ENCODE assay signal across 37 mouse cellular contexts in genomic region chr5:5504456-5504855, GRCm38 (mm10). TPM values are rescaled to one million over a fixed set of nuclear protein-coding genes. Genes with fewer than 3 reads are reported as not detected.
DNase-seq lines count a peak whose midpoint lies in the region; ATAC-seq and TF ChIP-seq lines count a peak whose summit lies in the region.
"Had no signal": no experiment of that assay in that cellular context is flagged by ENCODE, and none has a peak within 500 bp of the region (broad histone marks: within the 10 kb centered on the region; RNA-seq: fewer than 3 reads in every experiment).

No protein-coding gene starts in this region.

- no peak for ATAC-seq in limb, embryonic 11.5 days (ENCODE audit: insufficient number of reproducible peaks, low FRiP score, low TSS enrichment, low read depth)
- ATAC-seq: activated CD4-positive, CD25-positive, alpha-beta regulatory T cell, adult 4 months; forebrain, embryonic 16.5 days; inflammation-experienced regulatory T-cells, adult 6 months had no signal

- H3ac ChIP-seq in myocyte (ENCODE audit: control insufficient read depth, insufficient read length) = no peak overlapping the region

- H3K27me3 ChIP-seq in limb, embryonic 11.5 days (ENCODE audit: control insufficient read depth, insufficient read depth, low read length) = no peaks in the 10 kb centered on the region
- H3K27me3 ChIP-seq in limb, embryonic 10.5 days (ENCODE audit: low read depth, poor library complexity, severe bottlenecking) = no peaks in the 10 kb centered on the region
- H3K27me3 ChIP-seq in E14TG2a.4 (ENCODE audit: insufficient read depth, low read length) = no peaks in the 10 kb centered on the region
- H3K27me3 ChIP-seq in ES-Bruce4 (ENCODE audit: control insufficient read depth, insufficient read depth, low read length, poor library complexity, severe bottlenecking) = no peaks in the 10 kb centered on the region
- no peaks in the 10 kb centered on the region for H3K27me3 ChIP-seq in myocyte (ENCODE audit: control insufficient read depth, insufficient read depth, insufficient read length)
- H3K27me3 ChIP-seq: heart, embryonic 12.5 days; kidney, embryonic 15.5 days; limb, embryonic 13.5 days; liver, embryonic 13.5 days; neural tube, embryonic 12.5 days; stomach, embryonic 15.5 days had no signal

- H3K27ac ChIP-seq in limb, embryonic 11.5 days (replicated peaks; ENCODE audit: low read depth, low read length) = no peak overlapping the region
- no peak overlapping the region for H3K27ac ChIP-seq in limb, embryonic 10.5 days
- H3K27ac ChIP-seq in ES-Bruce4 (ENCODE audit: insufficient read depth, low read length) = no peak overlapping the region
- H3K27ac ChIP-seq: heart, adult 2 months; kidney, embryonic 15.5 days; limb, embryonic 13.5 days; liver, embryonic 13.5 days; macrophage; neural tube, embryonic 12.5 days; stomach, embryonic 15.5 days had no signal

- no peaks in the 10 kb centered on the region for H3K4me1 ChIP-seq in limb, embryonic 11.5 days (ENCODE audit: control insufficient read depth, insufficient read depth, low read length)
- no peaks in the 10 kb centered on the region for H3K4me1 ChIP-seq in limb, embryonic 10.5 days
- H3K4me1 ChIP-seq in E14TG2a.4 (replicated peaks; ENCODE audit: low read depth, low read length) (peaks cover 44% of the 10 kb centered on the region), ES-Bruce4 (ENCODE audit: control insufficient read depth, insufficient read depth, low read length) (peaks cover 3% of the 10 kb centered on the region)
- H3K4me1 ChIP-seq: heart, embryonic 12.5 days; kidney, embryonic 15.5 days; limb, embryonic 13.5 days; liver, embryonic 13.5 days; stomach, embryonic 15.5 days had no signal

- WGBS in limb, embryonic 11.5 days = 92% methylated on average over 13 of the region's 13 CpGs
- 91% methylated on average over 13 of the region's 13 CpGs for WGBS in limb, embryonic 10.5 days

- peak; percentile 18 for DNase-seq in limb, embryonic 11.5 days (ENCODE audit: low spot score)
- no peak for DNase-seq in limb, embryonic 10.5 days (ENCODE audit: low spot score)
- no peak for DNase-seq in left cerebral cortex, postnatal 14 days (ENCODE audit: low spot score in 2 of 2)
- DNase-seq: adrenal gland, adult 2 months; adrenal gland, postnatal 36 days; B cell, adult 2 months; cerebellum, adult 18-20 months; heart, adult 2 months; kidney, adult 18-20 months; layer of hippocampus, adult 9-11 months; liver, embryonic 13.5 days; lung, adult 2 months; lung, postnatal 10 days; midbrain, embryonic 14.5 days; right cerebral cortex, postnatal 25 days had no signal

- peak; percentile 85 for TF ChIP-seq EP300 in ES-Bruce4 (IDR thresholded peaks at IDR 0.05; ENCODE audit: insufficient read depth, low read depth, low read length)

- no peaks in the 10 kb centered on the region for H3K36me3 ChIP-seq in limb, embryonic 11.5 days (ENCODE audit: control insufficient read depth, insufficient read depth, low read length)
- peaks cover 30% of the 10 kb centered on the region for H3K36me3 ChIP-seq in limb, embryonic 10.5 days
- H3K36me3 ChIP-seq in E14TG2a.4 (ENCODE audit: insufficient read depth, low read length) (peaks cover 25% of the 10 kb centered on the region), ES-Bruce4 (ENCODE audit: control insufficient read depth, insufficient read depth, low read length, poor library complexity, severe bottlenecking) (no peaks in the 10 kb centered on the region; the same call in 1 of the 2 replicates), myocyte (ENCODE audit: control insufficient read depth, insufficient read depth) (peaks cover 39% of the 10 kb centered on the region)
- H3K36me3 ChIP-seq: liver, embryonic 13.5 days; neural tube, embryonic 12.5 days had no signal

- TF ChIP-seq POLR2A in ES-Bruce4 (IDR thresholded peaks at IDR 0.05; ENCODE audit: insufficient read depth, low read length) (no peak), myocyte (IDR thresholded peaks at IDR 0.05; ENCODE audit: insufficient read length, low read depth) (no peak)

- H3K79me2 ChIP-seq in myocyte (ENCODE audit: control insufficient read depth, insufficient read depth) = peaks cover 22% of the 10 kb centered on the region

- H3K4me2 ChIP-seq in limb, embryonic 11.5 days (ENCODE audit: low read depth, severe bottlenecking) = no peak overlapping the region
- H3K4me2 ChIP-seq in myocyte (ENCODE audit: low read depth) = no peak overlapping the region
- H3K4me2 ChIP-seq: heart, embryonic 12.5 days; kidney, embryonic 15.5 days; limb, embryonic 13.5 days; liver, embryonic 13.5 days; neural tube, embryonic 12.5 days; stomach, embryonic 15.5 days had no signal

- H3K9ac ChIP-seq in limb, embryonic 11.5 days (ENCODE audit: low read length) = no peak overlapping the region
- H3K9ac ChIP-seq in ES-Bruce4 (ENCODE audit: low read depth, poor library complexity, severe bottlenecking) = no peak overlapping the region
- H3K9ac ChIP-seq: heart, embryonic 12.5 days; kidney, embryonic 15.5 days; limb, embryonic 13.5 days; liver, embryonic 13.5 days; neural tube, embryonic 12.5 days; stomach, embryonic 15.5 days had no signal

- H3K9me3 ChIP-seq in limb, embryonic 11.5 days (ENCODE audit: control insufficient read depth, low read length) = no peaks in the 10 kb centered on the region
- H3K9me3 ChIP-seq in limb, embryonic 10.5 days (replicated peaks) = no peaks in the 10 kb centered on the region
- H3K9me3 ChIP-seq in E14TG2a.4 (ENCODE audit: low read length) = no peaks in the 10 kb centered on the region
- no peaks in the 10 kb centered on the region for H3K9me3 ChIP-seq in ES-Bruce4 (replicated peaks; ENCODE audit: control insufficient read depth, insufficient read depth, low read length, poor library complexity, severe bottlenecking)
- H3K9me3 ChIP-seq: heart, embryonic 12.5 days; kidney, embryonic 15.5 days; limb, embryonic 13.5 days; liver, embryonic 13.5 days; neural tube, embryonic 12.5 days; stomach, embryonic 15.5 days had no signal

- no peak for TF ChIP-seq CTCF in E14TG2a.4 (conservative IDR thresholded peaks at IDR 0.05; ENCODE audit: low read length)
- no peak for TF ChIP-seq CTCF in ES-Bruce4 (IDR thresholded peaks at IDR 0.05; ENCODE audit: low read depth, low read length)

- intact Hi-C loops in left cerebral cortex, postnatal 14 days (cut with DNase I) = no loop called here

- H3K4me3 ChIP-seq in limb, embryonic 11.5 days (ENCODE audit: low read depth, low read length) = no peak overlapping the region
- no peak overlapping the region for H3K4me3 ChIP-seq in limb, embryonic 10.5 days
- H3K4me3 ChIP-seq in E14TG2a.4 (replicated peaks; ENCODE audit: low read length) (peak overlapping the region; percentile 56), ES-Bruce4 (ENCODE audit: low read depth, low read length) (no peak overlapping the region), myocyte (no peak overlapping the region)
- H3K4me3 ChIP-seq: erythroblast, embryonic 14.5 days; heart, adult 2 months; heart, embryonic 12.5 days; kidney, embryonic 15.5 days; limb, embryonic 13.5 days; liver, embryonic 13.5 days; neural tube, embryonic 12.5 days; stomach, embryonic 15.5 days had no signal

TF ChIP-seq in myocyte, 11 proteins besides CTCF, POLR2A, EP300 and RAD21:
- TF ChIP-seq POLR2AphosphoS2 (IDR thresholded peaks at IDR 0.05; ENCODE audit: insufficient read length, low read depth) (peak; percentile 49), REST (IDR thresholded peaks at IDR 0.05; ENCODE audit: insufficient read depth, insufficient read length) (no peak), TCF12 (IDR thresholded peaks at IDR 0.05; ENCODE audit: insufficient read depth, poor library complexity, severe bottlenecking) (no peak), USF1 (IDR thresholded peaks at IDR 0.05; ENCODE audit: low read depth) (no peak), MYOD1 (IDR thresholded peaks at IDR 0.05; ENCODE audit: control insufficient read depth in 1 of 3, insufficient read length in 2 of 3, low read depth in 2 of 3) (no peak), E2F4 (IDR thresholded peaks at IDR 0.05; ENCODE audit: insufficient read depth) (no peak), CEBPB (IDR thresholded peaks at IDR 0.05; ENCODE audit: insufficient read depth, poor library complexity, severe bottlenecking) (no peak), MAX (IDR thresholded peaks at IDR 0.05; ENCODE audit: low read depth) (no peak)

RNA-seq across cellular contexts. Expression of gene Cldn12, which starts 10.3 kb away (rescaled TPM):
- 22.0 and 25.0 TPM in 2 replicates for polyA plus RNA-seq in limb, embryonic 11.5 days (2014; fragmentation: Nextera tagmentation; extraction: Ambion mirVana)
- polyA plus RNA-seq in limb, embryonic 10.5 days (2016; fragmentation: Nextera tagmentation; extraction: Ambion mirVana) = 25.7 and 29.8 TPM in 2 replicates
- polyA plus RNA-seq in ES-Bruce4 (2011; ENCODE audit: insufficient read depth, insufficient read length, low read depth, missing spikeins) = 39.2 and 41.0 TPM in 2 replicates
- 15.0 TPM for polyA plus RNA-seq in myocyte (2012; fragmentation: generic; extraction: Trizol)
- total RNA-seq in left cerebral cortex, postnatal 14 days (2021) = 10 to 100 TPM; 54.0 to 56.7 TPM
- polyA plus RNA-seq: erythroblast, embryonic 14.5 days had no signal

RNA-seq across cellular contexts. Expression of gene 1700015F17Rik, which starts 25.5 kb away (rescaled TPM):
- not detected in 2 replicates for polyA plus RNA-seq in limb, embryonic 11.5 days (2014; fragmentation: Nextera tagmentation; extraction: Ambion mirVana)
- not detected in 2 replicates for polyA plus RNA-seq in limb, embryonic 10.5 days (2016; fragmentation: Nextera tagmentation; extraction: Ambion mirVana)
- polyA plus RNA-seq in ES-Bruce4 (2011; ENCODE audit: insufficient read depth, insufficient read length, low read depth, missing spikeins) (not detected in 2 replicates), myocyte (2012; fragmentation: generic; extraction: Trizol) (not detected)
- total RNA-seq in left cerebral cortex, postnatal 14 days (2021) = 1 to 10 TPM in 1 of 2 experiments, not detected in 1; 1.2 TPM
- total RNA-seq: adrenal gland, adult 2 months; adrenal gland, postnatal 36 days; gastrocnemius, adult 8-10 months; gastrocnemius, postnatal 4 days; heart, adult 2 months; hematopoietic stem cell, adult 5-6 weeks; megakaryocyte-erythroid progenitor cell, adult 5-6 weeks had no signal
- polyA plus RNA-seq: adrenal gland, adult 2 months; brain, embryonic 14.5 days; embryonic facial prominence, embryonic 14.5 days; erythroblast, embryonic 14.5 days; forebrain, embryonic 11.5 days; forebrain, embryonic 16.5 days; heart, adult 2 months; heart, embryonic 12.5 days; heart, postnatal 0 days; inflammation-experienced regulatory T-cells, adult 6 months; kidney, embryonic 15.5 days; large intestine, adult 2 months; limb, embryonic 13.5 days; liver, embryonic 13.5 days; lung, adult 2 months; macrophage; midbrain, embryonic 14.5 days; neural tube, embryonic 12.5 days; stomach, embryonic 15.5 days had no signal

RNA-seq across cellular contexts. Expression of gene Gtpbp10, which starts 54.9 kb away (rescaled TPM):
- 34.2 and 40.7 TPM in 2 replicates for polyA plus RNA-seq in limb, embryonic 11.5 days (2014; fragmentation: Nextera tagmentation; extraction: Ambion mirVana)
- polyA plus RNA-seq in limb, embryonic 10.5 days (2016; fragmentation: Nextera tagmentation; extraction: Ambion mirVana) = 39.9 and 40.5 TPM in 2 replicates
- 91.3 and 95.1 TPM in 2 replicates for polyA plus RNA-seq in ES-Bruce4 (2011; ENCODE audit: insufficient read depth, insufficient read length, low read depth, missing spikeins)
- polyA plus RNA-seq in myocyte (2012; fragmentation: generic; extraction: Trizol) = 4.6 TPM
- total RNA-seq in left cerebral cortex, postnatal 14 days (2021) = 10 to 100 TPM in 1 of 2 experiments, 1 to 10 TPM in 1; 9.0 to 10.8 TPM
